Mouse (Mus musculus) common myeloid progenitor, adult 5-6 weeks (primary cell): ENCODE measurements around the gene Fam131c. TPM values are rescaled to one million over a fixed set of nuclear protein-coding genes. Genes with fewer than 3 reads are reported as not detected.

ENCODE experiments used
- ATAC-seq: replicated peaks from 2 replicates; pipeline ENCODE4 v1.8.0; 2016; ENCODE audit warnings: low read depth, mild to moderate bottlenecking, moderate TSS enrichment, inconsistent platforms; ENCODE audit not compliant: poor library complexity, severe bottlenecking
- total RNA-seq: library from RNA; stranded (forward); fragments of 200-1000, 187-1606 nt; gene quantifications from 2 replicates; pipeline ENCODE4 v1.2.3, GENCODE M21; 2017

Gene Fam131c
- total RNA-seq, 1 experiment from 2014 or later = not detected

GRCm38 (mm10) chr4:141429847-141430246 is 61.8 kb downstream of the Fam131c start:
- ATAC-seq = no peak

GRCm38 (mm10) chr4:141430997-141431396 is 63.0 kb downstream of the Fam131c start:
- peak; percentile 94 for ATAC-seq

GRCm38 (mm10) chr4:141432666-141433065 is 64.6 kb downstream of the Fam131c start:
- ATAC-seq = no peak

GRCm38 (mm10) chr4:141433191-141433590 is 65.2 kb downstream of the Fam131c start:
- ATAC-seq = no peak

Other genes starting within 250 kb of the Fam131c start
- 40.1 and 47.4 TPM in 2 replicates for gene Szrd1, start 228.4 kb upstream of the Fam131c start, total RNA-seq
- gene Fbxo42, start 220.3 kb upstream of the Fam131c start, total RNA-seq = 10.4 and 13.2 TPM in 2 replicates
- 2.2 and 6.1 TPM in 2 replicates for gene Rsg1, start 154.3 kb upstream of the Fam131c start, total RNA-seq
- not detected in 2 replicates for gene Arhgef19, start 128.7 kb upstream of the Fam131c start, total RNA-seq
- 0.29 and 1.2 TPM in 2 replicates for gene Epha2, start 67.0 kb upstream of the Fam131c start, total RNA-seq
- not detected in 2 replicates for gene Clcnka, start 30.5 kb downstream of the Fam131c start, total RNA-seq
- not detected in 2 replicates for gene Clcnkb, start 47.8 kb downstream of the Fam131c start, total RNA-seq
- not detected in 2 replicates for gene Hspb7, start 52.6 kb downstream of the Fam131c start, total RNA-seq
- not detected in 2 replicates for gene Srarp, start 67.9 kb downstream of the Fam131c start, total RNA-seq
- 15.0 and 19.4 TPM in 2 replicates for gene Zbtb17, start 76.4 kb downstream of the Fam131c start, total RNA-seq
- gene Spen, start 170.4 kb downstream of the Fam131c start, total RNA-seq = 32.7 and 43.0 TPM in 2 replicates
- gene Fblim1, start 237.9 kb downstream of the Fam131c start, total RNA-seq = not detected in 2 replicates